Mouse (Mus musculus) bone marrow, adult 2 months (tissue): ENCODE measurements around the gene Limd1.

Experiments used
- CTCF ChIP-seq: fragments of 200-500 bp; IDR thresholded peaks from 2 replicates; pipeline ENCODE4 v1.5.1; 2011; ENCODE audit warnings: low read length, control low read depth; ENCODE audit not compliant: control insufficient read depth, insufficient read depth
- POLR2A ChIP-seq: fragments of 200-500 bp; IDR thresholded peaks from 2 replicates; pipeline ENCODE4 v1.6.1; 2011; ENCODE audit warnings: low read depth, mild to moderate bottlenecking, control low read depth, low read length, borderline replicate concordance; ENCODE audit not compliant: control insufficient read depth

DNA sequence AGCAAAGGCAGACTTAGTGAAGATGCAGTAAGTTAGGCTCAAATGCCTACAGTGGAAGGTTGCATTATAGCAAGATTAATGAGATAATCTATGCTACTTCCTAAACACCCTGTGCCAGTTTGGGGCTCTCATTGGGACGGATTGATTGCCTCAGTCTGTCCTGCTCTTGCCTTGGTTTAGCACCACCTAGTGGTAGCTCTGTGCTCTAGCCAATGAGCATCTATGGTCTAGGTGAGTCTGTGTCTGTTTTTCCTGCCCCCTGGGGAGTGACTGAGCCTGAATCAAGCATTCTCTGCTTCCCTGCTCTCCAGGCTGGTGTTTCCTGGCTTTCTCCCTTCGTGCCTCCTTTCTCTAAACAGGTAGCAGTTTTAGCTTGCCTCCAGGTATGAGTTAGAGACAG is 25.8 kb downstream of the Limd1 start:
- TF ChIP-seq CTCF (peak; percentile 91), POLR2A (no peak)
